Mouse (Mus musculus) layer of hippocampus, adult 11-12 months (tissue): ENCODE measurements around the gene Slc24a3.
A peak's percentile ranks its signal among the peaks of the same experiment; 100 is the strongest.

Experiments used
- DNase-seq: peaks from one replicate; pipeline ENCODE4 v3.0.0; 2022; ENCODE audit warnings: low spot score

The Slc24a3 gene

GRCm38 (mm10) chr2:145438336-145438735 lies 270.8 kb downstream of the Slc24a3 start:
- DNase-seq: no peak

GRCm38 (mm10) chr2:145439755-145440154 lies 272.2 kb downstream of the Slc24a3 start:
- DNase-seq: peak; percentile 20

GRCm38 (mm10) chr2:145457106-145457747 lies 289.7 kb downstream of the Slc24a3 start:
- no peak for DNase-seq

- no peak for DNase-seq
These were observed 293.4 kb downstream of the Slc24a3 start for GRCm38 (mm10) chr2:145460854-145461423.

- DNase-seq: no peak
These were observed 294.7 kb downstream of the Slc24a3 start for GRCm38 (mm10) chr2:145462253-145462652.

- DNase-seq: no peak
These were observed 301.3 kb downstream of the Slc24a3 start for GRCm38 (mm10) chr2:145468701-145469325.

GRCm38 (mm10) chr2:145477484-145477883 lies 309.9 kb downstream of the Slc24a3 start:
- no peak for DNase-seq

GRCm38 (mm10) chr2:145479676-145480075 lies 312.1 kb downstream of the Slc24a3 start:
- DNase-seq: no peak

- no peak for DNase-seq
These were observed 332.7 kb downstream of the Slc24a3 start for GRCm38 (mm10) chr2:145500231-145500630.

- no peak for DNase-seq
These were observed 333.9 kb downstream of the Slc24a3 start for GRCm38 (mm10) chr2:145501472-145501871.

- no peak for DNase-seq
These were observed 340.1 kb downstream of the Slc24a3 start for GRCm38 (mm10) chr2:145507702-145508101.

- DNase-seq: no peak
These were observed 343.2 kb downstream of the Slc24a3 start for GRCm38 (mm10) chr2:145510650-145511225.

GRCm38 (mm10) chr2:145515956-145516355 lies 348.4 kb downstream of the Slc24a3 start:
- no peak for DNase-seq

GRCm38 (mm10) chr2:145517346-145517745 lies 349.8 kb downstream of the Slc24a3 start:
- DNase-seq: peak; percentile 87

GRCm38 (mm10) chr2:145522017-145522416 lies 354.5 kb downstream of the Slc24a3 start:
- no peak for DNase-seq

GRCm38 (mm10) chr2:145523381-145523780 lies 355.8 kb downstream of the Slc24a3 start:
- DNase-seq: no peak

GRCm38 (mm10) chr2:145527151-145527550 lies 359.6 kb downstream of the Slc24a3 start:
- no peak for DNase-seq

- peak; percentile 40 for DNase-seq
These were observed 363.4 kb downstream of the Slc24a3 start for GRCm38 (mm10) chr2:145530941-145531353.

- no peak for DNase-seq
These were observed 365.5 kb downstream of the Slc24a3 start for GRCm38 (mm10) chr2:145533086-145533485.

- no peak for DNase-seq
These were observed 367.8 kb downstream of the Slc24a3 start for GRCm38 (mm10) chr2:145535307-145535706.

- no peak for DNase-seq
These were observed 368.2 kb downstream of the Slc24a3 start for GRCm38 (mm10) chr2:145535774-145536173.

- DNase-seq: no peak
These were observed 369.4 kb downstream of the Slc24a3 start for GRCm38 (mm10) chr2:145536986-145537385.

GRCm38 (mm10) chr2:145541695-145542094 lies 374.1 kb downstream of the Slc24a3 start:
- DNase-seq: no peak
